Mouse (Mus musculus): ENCODE measurements at regions not wholly inside any gene's neighbourhood (a gene's known extent, or its start where the extent isn't known, plus 50 kb on each side); places are given as distances from the start of the nearest gene placed in this dataset.

GRCm38 (mm10) chr1:184536311-184537200 lies 195.9 kb downstream of the Hlx start:
- no peak for DNase-seq (ENCODE audit: low spot score)

GRCm38 (mm10) chr1:184535691-184536090 lies 196.7 kb downstream of the Hlx start:
- DNase-seq (ENCODE audit: low spot score), result no peak

- no peak for DNase-seq (ENCODE audit: low spot score)
Measured at GRCm38 (mm10) chr1:184534511-184534910, 197.9 kb downstream of the Hlx start.

DNA sequence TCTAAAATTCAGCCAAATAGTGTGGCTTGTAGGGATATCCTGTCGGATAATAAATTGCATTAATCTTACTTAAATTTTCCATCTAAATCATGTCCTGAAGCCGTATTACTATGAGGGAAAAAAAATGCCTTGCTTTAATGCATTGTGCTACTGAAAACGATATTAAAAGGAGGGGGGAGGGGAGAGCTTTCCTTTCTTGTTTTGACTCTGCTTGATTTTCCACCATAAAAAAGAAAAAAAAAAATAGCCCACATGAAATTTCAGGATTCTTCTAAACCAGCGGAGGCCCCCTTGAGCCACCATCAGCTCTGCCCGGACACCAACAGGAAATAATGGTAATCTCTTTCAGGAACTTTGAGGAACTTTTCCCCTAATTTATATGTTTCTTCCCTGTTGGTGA lies 198.5 kb downstream of the Hlx start:
- DNase-seq (ENCODE audit: low spot score), result no peak

DNA sequence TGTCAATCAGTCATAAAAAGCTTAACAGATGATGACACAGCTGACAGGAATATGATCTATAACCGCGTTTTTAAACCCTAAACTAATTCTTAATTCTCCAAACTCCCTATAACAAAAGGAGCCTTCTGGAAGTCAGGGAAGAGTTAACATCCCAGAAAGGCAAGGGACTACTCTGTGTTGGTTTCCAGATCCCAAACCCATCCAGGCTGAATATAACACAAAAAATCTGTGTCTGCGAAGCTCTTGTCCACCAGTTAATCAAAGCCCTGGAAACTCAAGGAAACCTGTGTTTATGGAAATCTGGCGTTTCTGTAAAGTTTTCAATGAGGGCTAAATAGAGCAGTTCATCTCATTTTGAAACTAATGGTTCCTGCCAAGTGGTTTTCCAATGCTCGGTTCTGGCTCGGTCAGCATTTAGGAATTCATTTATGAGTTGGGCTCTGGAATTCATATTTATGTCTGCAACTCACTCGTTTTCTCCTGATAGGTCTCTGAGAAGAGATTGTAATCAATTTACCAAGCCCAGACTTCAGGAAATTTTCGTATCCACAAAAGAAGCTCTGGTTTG lies 199.8 kb downstream of the Hlx start:
- DNase-seq (ENCODE audit: low spot score), result no peak

DNA sequence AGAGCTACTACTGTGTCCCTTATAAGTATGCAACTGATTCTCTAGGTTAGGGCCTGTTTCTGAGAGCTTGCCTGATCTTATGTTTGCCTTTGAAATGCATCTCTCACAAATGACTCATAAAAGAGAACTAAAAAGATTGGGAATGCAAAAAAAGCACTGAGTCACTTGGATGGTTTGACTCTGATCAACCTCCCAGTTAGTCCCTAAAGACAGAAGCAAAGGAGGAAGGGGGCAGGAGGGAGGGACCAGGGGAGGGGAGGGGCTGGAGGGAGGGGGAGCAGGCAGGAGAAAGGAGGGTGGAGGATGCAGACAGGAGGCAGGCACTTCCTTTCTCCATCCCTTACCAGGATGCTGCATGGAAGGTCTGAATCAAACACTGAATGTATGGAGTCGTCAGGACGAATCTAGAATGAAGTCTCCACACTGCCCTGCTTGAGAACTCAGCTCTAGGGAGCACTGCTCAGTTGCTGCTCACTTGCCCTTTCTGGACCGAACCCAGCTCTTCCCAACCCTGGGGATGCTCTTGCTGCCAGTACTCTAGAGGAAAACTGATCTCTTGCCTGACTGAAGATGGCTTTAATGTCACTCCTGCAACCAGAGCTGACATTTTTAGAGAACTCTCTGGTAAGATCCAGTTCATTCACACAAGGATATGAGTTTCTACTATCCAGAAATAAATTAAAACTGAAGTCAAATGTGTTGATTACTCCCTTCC lies 201.7 kb downstream of the Hlx start:
- DNase-seq (ENCODE audit: low spot score), result no peak

GRCm38 (mm10) chr1:184525740-184526139 lies 206.7 kb downstream of the Hlx start:
- DNase-seq (ENCODE audit: low spot score), result no peak

GRCm38 (mm10) chr1:184519551-184519950 lies 212.9 kb downstream of the Hlx start:
- DNase-seq (ENCODE audit: low spot score), result no peak

DNA sequence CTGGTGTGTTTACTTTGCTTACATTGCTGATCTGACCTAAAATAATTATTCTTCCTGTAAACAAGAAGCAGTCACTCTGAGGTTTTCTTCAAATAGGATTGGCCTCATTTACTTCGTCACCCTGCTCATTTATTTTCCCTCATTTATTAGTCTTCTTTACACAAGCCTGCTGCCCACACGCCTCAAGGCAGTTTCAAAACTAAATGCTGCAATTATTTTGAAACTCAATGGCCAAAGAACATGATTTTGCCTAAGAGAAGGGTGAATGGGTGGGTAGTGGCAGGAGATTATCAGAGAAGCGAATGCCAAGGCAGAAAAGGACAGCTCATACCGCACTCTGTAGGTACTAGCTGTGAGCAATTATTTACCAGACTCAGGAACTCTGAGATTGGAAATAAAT lies 227.8 kb downstream of the Hlx start:
- DNase-seq (ENCODE audit: low spot score), result no peak

DNA sequence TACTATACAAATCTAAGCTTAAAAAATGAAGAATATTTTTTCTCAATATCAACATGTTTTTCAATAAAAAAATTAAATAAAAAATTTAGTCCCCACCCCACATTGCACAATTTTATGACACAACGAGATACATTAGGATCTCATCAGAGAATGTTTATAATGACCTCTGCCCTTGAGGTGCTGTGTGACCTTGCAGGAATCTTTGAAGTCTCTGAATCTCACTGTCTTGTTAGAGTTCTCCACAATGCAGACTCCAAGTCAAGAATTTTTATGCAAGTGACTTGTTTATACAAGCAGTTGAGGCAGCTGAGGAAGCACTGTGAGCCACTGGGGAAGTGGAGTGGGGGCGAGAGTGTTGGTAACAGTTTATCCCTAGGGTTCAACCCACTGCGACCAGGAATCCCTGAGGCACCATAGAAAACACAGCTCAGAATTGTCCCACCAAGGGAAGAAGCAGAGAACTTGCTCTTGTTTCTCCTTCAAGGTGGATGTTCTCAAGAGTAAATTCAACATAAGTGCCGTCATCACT lies 228.5 kb downstream of the Hlx start:
- no peak for DNase-seq (ENCODE audit: low spot score)

GRCm38 (mm10) chr1:184500702-184501101 lies 231.7 kb downstream of the Hlx start:
- DNase-seq (ENCODE audit: low spot score), result no peak

GRCm38 (mm10) chr1:184498909-184499525 lies 233.4 kb downstream of the Hlx start:
- no peak for DNase-seq (ENCODE audit: low spot score)

DNA sequence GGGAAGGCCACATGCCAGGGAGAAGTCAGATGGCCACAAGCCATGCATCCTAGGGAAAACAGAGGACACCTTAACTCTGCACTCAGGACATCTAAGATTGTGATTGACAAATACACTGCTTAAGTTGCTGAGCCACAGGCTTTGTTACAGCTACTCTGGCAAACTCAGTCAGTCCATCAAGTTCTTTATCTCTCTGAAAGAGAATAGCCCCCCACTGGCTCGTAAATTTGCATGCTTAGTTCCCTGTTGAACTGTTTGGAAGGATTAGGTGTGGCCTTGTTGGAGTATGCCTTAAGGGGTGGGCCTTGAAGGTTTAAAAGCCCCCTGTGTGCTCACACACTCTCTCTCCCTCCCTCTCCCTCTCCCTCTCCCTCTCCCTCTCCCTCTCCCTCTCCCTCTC lies 235.4 kb downstream of the Hlx start:
- no peak for DNase-seq (ENCODE audit: low spot score)

DNA sequence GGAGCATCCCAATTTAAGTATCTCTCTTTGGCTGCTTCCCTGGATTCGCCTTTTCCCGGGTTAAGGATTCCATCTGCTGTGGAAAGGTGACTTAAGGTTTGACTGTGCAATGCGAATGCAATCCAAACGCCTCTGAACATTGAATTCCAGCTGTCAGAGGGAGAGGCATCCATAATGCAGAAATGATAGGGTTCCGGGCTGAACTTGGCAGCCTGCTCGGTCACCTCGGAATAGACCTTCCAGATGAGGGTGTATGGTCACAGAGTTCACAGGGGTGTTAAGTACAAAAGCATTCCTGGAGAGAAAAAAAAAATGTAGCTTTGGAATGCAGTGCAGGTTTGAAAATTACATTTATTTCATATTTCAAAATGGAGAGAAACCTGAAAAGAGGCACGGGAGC lies 238.6 kb downstream of the Hlx start:
- no peak for DNase-seq (ENCODE audit: low spot score)

DNA sequence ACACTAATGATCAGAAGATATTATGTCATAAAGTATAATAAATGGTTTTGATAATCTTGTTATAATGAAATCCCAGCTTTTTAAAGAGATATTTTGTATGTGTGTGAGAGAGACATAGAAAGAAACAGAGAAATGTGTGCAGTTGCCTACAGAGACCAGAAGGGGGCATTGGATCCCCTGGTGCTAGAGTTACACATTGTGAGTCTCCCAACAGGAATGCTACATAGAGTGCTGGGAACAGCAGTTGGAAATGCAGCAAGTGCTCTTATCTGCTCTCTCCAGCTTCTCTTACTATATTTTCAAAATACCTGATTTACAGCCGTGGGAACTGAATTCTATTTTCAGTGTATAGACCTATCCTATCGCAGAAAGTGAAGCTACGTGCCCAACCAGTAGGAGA lies 240.3 kb downstream of the Hlx start:
- DNase-seq (ENCODE audit: low spot score), result no peak

GRCm38 (mm10) chr1:184491252-184491651 lies 241.2 kb downstream of the Hlx start:
- DNase-seq (ENCODE audit: low spot score), result no peak

- no peak for DNase-seq (ENCODE audit: low spot score)
Measured at GRCm38 (mm10) chr1:184487409-184487808, 245.0 kb downstream of the Hlx start.

- no peak for DNase-seq (ENCODE audit: low spot score)
Measured at GRCm38 (mm10) chr1:184484801-184485200, 247.6 kb downstream of the Hlx start.

DNA sequence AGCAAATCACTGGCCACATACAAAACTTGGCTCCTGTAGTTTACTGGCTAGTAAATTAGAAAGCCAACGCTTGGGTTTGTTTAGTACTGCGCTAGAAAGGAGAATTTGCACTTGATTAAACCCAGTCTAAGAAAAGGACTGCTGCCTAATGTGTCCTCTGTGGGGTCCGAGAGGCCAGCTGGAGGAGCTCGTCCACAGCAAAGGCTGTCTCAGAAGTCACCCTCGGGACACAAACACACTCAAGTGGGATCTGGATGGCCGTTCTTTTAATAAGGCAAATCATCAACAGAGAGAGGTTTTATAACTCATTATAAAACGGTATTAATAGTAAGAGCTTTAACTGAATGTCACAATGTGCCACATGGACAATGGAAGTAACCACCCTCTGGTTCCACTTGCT lies 249.0 kb downstream of the Hlx start:
- no peak for DNase-seq (ENCODE audit: low spot score)

GRCm38 (mm10) chr1:184482026-184482425 lies 250.4 kb downstream of the Hlx start:
- no peak for DNase-seq (ENCODE audit: low spot score)

DNA sequence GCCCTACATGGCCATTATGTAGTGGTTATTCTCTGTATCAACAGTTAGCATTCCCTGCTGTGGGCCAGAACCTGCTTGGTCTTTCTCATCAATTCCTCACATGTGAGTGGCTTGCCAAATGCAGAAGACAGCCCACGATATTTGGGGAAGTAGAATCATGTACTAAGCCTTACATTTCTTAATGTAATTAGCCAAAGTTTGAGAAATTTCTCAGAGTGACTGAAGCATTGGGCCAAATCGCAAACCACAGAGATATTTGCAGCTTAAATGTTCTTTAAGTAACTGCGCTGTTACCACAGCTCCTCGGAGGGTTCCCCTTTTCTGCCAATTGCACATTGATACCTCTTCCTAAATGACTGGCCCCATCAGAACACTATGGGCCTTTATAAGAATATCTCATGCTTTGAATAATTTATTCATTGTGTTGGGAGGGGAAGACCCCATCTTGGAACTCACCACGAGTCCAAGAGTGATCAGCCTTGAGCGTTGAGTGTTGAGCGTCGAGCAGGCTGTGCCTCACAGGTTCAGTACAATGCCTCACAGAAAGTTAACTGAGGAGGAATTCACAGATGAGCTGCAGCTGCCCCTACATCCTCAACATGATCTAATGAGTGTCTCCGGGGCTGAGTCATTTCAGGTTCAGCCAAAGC lies 251.7 kb downstream of the Hlx start:
- no peak for DNase-seq (ENCODE audit: low spot score)
